Mouse (Mus musculus): ENCODE data around the gene Gstp2.
"Not testable (repeated sequence)": the region's sequence is repeated elsewhere in the genome, so short reads cannot be mapped to it uniquely, and the experiment has no call there.

Gstp2 gene

DNA sequence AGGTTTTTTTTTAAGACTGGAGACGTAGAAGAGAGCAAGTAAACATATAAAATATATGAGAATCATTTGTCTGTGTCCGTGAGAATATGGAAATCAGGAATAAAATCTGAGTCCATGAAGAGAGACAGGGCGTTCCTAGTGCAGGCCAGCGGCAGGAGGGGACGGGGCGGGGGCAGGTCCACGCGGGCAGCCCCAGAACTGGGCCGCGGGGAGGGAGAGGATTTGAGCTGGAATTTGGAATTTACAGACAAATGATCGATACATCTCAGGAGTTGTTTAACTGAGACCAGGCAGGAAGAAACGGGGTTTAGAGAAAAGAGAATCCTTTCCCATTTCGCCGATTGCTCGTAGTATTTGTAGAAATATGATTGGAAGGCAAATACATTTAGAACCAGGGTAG lies 24.5 kb upstream of the Gstp2 start:
- no peak for DNase-seq (ENCODE audit: low spot score)

DNA sequence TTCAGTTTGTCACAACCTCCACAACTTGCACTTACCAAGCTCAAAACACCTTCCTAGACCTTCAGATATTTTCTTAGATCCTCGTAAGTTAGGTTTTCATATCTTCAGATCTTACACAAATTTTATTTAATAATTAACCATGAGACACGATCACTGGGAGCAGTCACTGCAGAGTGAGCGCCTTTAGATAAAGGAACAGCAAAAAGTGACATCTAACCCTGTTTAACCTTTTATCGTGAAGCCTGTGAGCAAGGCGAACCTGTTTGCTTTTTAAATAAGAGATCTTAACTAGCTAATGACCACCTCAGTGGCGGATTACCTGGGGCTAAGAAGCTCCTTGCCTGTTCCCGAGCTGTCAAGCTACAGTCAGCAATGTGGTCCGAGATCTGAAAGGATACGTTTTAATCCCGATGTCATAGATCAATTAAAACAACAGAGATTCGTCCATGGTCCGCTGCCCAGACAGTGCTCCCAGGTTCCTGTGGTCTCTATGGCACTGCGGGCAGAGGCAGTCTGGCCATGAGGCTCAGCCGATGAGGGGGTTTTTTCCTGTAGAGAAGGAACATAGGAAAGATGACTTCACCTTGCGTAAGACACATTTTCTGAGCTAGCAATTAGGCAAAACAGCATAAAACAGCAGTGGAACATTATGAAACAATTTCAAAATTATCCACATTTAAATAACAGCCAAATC lies 23.0 kb upstream of the Gstp2 start:
- DNase-seq (ENCODE audit: low spot score), result no peak

DNA sequence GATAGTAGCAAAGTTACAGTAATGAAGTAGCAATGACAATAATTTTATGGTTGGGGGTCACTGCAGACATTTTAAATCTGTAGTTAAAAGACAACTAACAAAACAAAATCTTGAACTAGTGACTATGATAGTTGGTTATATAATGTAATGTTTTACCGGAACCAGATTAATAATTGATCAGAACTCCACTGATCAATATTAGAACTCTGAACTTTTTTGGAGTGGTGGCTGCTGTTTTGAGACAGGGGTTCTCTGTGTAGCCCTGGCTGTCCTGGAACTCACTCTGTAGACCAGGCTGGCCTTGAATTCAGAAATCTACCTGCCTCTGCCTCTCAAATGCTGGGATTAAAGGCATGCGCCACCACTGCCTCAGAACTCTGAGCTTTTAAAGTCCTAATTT lies 22.4 kb upstream of the Gstp2 start:
- DNase-seq (ENCODE audit: low spot score), result not testable (repeated sequence)

DNA sequence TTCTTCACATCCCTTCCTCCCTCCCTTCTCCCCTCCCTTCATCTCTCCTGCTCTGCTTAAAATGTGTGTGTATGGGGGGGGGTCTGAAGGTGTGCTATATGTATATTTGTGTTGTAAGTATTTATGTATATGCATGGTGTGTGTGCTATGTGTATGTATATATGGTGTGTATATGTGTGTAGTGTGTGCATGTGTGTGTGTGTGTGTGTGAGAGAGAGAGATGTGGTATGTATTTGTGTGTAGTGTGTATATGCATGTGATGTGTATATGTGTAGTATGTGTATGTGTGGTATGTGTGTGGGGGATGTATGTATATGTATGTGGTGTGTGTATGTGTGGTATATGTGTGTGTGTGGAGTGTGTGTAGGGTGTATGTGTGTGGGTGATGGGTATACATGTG lies 21.1 kb upstream of the Gstp2 start:
- no peak for DNase-seq (ENCODE audit: low spot score)

DNA sequence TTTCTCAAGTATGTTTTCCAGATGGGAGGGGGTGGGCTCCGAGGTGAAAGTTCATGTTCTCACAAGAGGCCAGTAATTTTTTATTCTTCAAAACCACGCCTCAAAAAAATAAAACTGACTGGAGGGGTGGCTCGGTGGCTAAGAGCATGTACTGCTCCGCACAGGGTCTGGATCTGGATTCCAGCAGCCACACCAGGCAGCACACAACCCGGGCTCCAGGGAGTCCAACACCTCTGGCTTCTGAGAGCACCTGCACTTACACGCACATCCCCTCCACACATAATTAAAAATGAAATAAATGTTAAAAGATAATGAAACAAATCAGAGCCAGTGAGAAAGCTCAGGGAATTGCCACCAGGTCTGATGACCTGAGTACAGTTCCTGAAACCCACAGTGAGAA lies 20.5 kb upstream of the Gstp2 start:
- DNase-seq (ENCODE audit: low spot score), result peak; percentile 57

DNA sequence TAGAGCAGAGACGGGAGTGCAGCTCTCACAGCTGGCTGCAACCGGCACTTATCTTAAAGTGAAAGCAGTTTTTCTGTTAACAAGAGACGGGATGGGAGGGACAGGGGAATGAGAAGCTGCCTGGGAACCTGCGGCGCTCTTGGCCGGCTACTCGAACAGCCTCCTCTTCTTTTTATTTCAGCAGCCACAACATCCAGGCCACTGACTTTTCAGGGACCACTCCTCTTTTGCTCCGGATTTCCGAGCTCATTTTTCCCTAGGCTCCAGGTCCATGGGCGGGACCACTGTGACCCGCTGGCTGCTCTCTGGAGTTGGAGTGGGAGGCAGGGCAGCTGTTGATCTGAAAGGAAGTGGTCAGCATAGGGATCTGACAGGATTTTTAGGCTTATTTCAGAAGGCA lies 18.7 kb upstream of the Gstp2 start:
- not testable (repeated sequence) for DNase-seq (ENCODE audit: low spot score)

DNA sequence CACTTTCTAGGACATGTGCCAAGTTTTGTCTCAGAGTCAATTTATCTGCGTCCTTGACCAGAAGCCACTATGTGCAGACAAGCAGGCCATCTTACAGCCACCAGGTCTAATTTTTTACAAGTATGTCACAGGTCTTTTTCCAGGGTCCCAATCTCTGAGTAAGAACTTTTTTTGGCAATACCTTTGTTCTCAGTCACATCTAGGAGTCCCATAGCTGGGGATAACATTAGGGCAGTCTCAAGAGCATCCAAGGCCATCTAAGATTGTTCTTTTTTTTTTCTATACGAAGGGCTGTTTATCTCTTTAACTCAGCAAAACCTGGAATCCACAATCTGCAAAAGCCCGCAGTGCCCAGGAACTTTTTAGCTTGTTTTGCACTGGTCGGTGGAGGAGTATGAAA lies 17.5 kb upstream of the Gstp2 start:
- not testable (repeated sequence) for DNase-seq (ENCODE audit: low spot score)

DNA sequence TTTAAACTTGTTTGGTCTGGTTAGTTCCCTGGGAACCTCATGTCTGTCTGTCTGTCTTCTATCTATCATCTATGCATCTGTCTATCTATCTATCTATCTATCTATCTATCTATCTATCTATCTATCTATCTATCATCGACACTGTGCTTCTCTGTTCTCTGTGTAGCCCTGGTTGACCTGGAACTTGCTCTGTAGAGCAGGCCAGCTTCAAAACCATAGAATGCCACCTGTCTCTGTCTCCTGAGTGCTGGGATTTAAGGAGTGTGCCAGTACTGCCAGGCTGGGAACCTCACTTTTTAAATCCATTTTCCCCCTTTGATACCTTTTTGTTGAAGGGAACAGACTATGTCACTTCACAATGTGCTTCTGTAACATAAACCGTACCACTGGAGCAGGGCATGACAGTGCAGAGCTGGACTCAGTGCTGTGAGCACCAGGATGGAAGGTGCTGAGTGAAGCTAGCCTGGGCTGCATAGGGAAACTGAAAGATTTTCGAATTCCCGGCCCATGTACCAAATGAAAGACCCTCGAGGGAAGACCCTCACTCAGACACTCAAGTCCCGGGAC lies 15.2 kb upstream of the Gstp2 start:
- DNase-seq (ENCODE audit: low spot score), result no peak

DNA sequence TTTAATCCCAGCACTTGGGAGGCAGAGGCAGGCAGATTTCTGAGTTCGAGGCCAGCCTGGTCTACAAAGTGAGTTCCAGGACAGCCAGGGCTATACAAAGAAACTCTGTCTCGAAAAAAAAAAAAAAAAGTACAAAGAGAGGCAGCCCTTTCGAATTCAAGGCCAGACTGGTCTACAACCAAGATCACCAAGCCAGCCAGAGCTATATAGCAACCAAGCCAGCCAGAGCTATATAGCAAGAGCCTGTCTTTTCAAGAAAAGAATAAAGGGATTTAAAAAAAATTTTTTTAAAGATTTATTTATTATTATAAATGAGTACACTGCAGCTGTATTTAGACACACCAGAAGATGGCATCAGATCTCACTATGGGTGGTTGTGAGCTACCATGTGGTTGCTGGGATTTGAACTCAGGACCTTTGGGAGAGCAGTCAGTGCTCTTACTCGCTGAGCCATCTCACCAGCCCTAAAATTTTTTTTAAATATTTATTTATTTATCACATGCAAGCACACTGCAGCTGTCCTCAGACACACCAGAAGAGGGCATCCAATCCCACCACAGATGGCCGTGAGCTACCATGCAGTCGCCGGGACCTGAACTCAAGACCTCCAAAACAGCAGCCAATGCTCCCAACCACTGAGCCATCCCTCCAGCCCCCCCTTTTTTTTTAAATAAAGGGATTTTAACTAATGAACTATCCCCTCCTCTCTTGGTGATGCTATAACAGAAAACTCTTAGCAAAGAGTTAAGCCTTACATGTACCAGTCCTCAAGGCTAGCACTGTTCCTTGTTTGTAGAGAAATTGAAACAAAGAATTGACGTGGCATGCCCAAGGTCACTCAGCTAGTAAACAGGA lies 14.4 kb upstream of the Gstp2 start:
- not testable (repeated sequence) for DNase-seq (ENCODE audit: low spot score)

DNA sequence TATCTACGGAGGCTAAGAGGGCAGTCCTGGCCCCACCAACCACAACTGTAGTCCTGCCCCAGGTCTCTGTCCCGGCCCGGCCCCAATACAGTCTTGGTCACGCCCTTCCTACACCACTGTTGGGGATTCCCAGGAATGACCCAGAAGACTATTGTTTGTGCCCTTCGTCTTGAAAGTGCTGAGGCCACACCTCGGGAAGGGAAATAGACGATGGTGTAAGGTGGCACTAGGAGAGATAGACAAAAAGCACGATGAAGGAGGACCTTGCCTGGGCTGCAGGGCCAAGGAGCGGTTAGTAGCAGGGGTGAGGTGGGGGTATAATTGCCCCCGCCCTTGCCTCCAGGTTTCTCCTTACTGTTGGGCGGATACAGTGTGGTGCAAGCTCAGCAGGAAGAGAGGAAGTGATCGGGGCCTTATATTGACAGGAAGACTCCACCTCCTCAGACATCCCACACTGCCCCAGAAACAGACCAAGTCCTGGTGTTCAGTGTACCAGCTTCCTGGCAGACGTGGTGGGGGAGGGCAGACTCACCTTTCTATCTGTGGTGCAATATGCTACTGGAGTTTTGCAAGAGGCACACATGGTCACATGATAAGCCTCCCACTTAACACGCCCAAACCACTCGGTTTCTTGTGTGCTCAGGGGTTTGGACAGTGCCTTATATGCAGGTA lies 13.4 kb upstream of the Gstp2 start, which contains the start of gene Gstp3:
Gstp3 (minus strand) TSS at position 501 of the 672 bp plus-strand sequence.
- DNase-seq (ENCODE audit: low spot score), result peak; percentile 77

DNA sequence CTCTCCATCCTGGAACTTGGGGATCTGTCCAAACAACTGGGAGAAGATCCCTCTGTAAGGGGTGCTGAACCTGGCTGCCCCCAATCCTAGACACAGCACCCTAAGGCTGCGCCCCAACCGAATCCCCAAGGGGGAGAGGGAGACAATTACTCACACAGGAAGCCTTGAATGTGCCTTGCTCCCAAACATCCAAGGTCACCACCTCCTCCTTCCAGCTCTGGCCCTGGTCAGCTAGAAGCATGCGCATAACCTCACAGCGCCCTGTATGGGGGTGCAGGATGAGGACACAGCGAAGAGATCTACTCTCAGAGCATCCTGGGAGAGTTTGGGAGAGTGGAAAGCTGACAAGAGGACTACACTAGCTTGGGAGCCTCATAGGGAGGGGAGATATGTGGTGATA lies 12.8 kb upstream of the Gstp2 start:
- no peak for DNase-seq (ENCODE audit: low spot score)

DNA sequence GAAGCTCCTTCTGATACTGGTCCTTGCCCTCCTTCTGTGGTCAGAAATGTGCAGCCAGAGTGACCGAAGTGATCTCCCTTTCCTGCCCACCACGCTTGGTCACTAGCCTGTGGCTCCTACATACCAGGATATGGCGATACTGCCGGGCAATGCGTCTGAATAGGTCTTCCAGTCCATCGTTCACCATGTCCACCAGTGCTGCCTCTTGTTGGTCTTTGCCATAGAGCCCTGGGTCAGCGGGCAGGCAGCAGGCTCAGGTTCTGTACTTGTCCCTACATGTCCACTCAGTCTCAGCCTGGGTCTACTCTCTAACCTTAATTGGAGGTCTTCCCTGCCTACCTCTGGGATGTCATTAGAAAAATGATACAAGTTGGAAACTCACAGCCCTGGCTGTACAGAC lies 12.1 kb upstream of the Gstp2 start:
- DNase-seq (ENCODE audit: low spot score), result no peak

DNA sequence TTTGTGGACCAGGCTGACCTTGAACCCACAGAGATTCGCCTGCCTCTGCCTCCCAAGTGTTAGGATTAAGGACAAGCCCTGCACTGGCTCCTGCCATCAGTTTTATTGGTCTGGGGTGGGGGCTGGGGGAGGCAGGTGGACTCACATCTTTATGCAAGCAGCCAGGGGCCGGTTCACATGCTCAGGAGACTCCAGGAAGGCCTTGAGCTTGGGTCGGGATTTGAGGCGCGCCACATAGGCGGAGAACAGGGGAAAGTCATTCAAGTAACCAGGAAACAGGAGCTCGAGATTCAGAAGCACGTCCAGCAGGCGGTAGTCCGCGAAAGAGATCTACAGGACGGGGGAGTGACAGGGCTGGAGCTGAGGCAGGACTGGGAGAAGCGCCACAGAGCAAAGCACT lies 11.6 kb upstream of the Gstp2 start:
- no peak for DNase-seq (ENCODE audit: low spot score)

DNA sequence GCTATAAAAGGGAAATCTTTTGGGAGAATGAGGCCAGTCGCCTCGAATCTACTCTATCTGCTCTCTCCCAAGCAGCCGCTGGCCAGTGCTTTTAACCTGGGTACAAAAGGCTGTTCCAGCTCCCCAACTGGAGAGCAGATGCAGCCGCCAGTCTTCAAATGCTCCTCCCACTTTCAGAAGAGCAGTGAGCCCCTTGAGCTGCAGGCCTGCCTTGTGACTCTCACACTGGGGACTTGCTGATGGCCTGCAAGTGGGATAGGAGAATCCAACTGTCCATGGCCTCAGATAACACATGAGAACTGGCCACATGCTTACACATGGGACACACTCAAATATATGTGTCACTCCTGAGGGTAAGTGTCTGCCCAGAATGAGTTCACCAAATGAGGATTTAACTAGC lies 10.9 kb upstream of the Gstp2 start:
- no peak for DNase-seq (ENCODE audit: low spot score)

DNA sequence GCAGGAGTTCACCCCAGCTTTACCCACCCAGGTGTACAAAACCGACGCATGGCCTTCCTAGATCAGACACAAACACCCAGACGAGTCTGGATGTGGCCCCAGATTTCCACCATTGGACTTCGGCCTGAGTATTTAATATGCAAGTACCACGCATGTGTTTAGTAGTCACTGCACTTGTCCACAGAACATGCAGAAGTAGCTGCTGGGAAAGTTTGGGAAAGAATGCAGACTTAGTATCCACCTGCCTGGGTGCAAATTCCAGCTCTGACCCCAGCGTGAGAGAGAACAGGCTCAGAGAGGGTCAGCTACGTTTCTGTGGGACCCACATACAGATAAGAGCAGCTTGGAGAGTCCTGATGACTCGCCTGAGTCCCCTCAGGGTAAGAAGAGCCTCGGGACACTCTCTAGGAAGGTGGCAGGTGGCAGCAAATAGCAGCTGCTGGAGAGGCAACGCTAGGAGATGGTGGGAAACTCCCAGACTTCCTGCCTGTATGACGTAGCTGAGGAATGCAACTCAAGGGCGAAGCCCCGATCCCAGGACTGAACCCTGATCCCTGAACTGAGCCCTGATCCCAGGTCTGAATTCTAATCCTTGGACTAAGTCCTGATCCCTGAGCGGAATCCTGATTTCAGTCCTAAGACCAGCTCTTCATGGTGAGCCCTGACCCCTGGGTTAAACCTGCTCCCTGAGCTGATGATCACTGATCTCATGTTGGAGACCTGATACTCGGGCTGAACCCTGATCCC lies 10.3 kb upstream of the Gstp2 start:
- DNase-seq (ENCODE audit: low spot score), result no peak

DNA sequence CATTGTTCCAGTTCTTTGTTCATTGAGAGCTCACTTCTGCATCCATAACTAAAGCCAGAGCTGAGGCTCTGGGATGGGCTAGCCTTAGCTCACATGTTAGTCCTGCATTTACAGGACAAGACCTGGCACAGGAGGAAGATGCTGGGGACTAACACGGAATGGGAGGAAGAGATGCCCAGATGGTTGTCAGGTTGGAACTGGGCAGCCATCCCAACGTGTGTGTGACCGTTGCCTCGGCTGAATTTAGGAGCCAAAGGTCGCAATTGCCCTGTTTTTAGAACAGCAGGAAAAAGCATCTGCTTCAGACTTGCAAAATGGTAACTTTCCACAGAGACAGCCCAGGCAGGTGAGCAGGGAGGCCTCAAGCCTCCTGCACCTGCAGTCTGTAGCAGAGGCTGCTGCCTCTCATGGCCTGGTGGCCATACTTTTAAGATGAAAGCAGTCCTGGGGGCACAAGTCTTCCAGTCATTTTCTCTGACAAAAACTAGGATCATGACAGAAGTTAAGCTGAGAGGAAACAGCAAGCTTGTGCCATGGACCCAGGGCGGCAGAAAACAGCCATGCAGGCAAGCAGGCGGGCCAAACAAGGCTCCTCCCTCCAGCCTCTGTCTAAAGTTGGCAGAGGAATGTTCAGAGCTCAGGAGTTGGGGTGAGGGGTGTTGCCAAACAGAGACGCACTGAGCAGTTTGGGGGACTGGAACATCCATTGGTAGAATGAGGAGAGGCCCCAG lies 9.6 kb upstream of the Gstp2 start:
- DNase-seq (ENCODE audit: low spot score), result no peak

DNA sequence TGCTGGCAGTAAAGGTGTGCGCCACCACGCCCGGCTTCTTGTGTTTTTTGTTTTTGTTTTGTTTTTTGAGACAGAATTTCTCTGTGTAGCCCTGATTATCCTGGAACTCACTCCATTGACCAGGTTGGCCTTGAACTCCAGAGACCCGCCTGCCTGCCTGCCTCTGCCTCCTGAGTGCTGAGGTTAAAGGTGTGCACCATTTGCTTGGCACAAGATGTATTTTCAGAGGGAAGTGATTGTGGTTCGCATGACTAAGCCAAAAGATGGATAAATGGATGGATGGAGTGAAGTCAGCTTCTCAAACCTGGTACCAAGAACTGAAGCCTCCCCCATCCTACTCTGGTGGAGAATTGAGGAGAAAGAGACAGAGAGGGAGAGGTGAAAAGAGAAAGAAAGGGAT lies 8.8 kb upstream of the Gstp2 start:
- DNase-seq (ENCODE audit: low spot score), result no peak

DNA sequence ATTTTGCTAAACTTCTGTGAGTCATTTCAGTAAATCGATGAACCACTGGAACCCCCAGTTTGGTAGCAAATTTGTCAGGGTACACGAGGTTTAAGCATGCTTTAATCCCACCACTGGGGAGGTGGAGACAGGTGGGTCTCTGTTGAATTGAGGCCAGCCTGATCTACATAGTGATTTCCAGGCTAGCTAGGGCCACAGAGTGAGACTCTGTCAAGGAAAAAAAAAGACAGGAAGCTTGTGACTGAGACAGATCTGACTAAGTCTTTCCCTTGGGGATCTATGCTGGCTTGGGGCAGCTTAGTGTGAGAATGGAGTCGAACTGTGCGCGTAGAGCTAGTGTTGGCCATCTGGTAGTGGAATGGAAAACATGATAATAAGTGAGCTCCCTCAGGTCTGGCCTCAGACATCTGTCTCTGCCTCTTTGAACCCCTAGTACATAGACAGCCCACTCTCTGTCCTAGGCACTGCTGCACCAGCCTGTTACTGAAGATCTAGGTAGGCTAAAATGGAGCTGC lies 6.8 kb upstream of the Gstp2 start:
- DNase-seq (ENCODE audit: low spot score), result no peak

DNA sequence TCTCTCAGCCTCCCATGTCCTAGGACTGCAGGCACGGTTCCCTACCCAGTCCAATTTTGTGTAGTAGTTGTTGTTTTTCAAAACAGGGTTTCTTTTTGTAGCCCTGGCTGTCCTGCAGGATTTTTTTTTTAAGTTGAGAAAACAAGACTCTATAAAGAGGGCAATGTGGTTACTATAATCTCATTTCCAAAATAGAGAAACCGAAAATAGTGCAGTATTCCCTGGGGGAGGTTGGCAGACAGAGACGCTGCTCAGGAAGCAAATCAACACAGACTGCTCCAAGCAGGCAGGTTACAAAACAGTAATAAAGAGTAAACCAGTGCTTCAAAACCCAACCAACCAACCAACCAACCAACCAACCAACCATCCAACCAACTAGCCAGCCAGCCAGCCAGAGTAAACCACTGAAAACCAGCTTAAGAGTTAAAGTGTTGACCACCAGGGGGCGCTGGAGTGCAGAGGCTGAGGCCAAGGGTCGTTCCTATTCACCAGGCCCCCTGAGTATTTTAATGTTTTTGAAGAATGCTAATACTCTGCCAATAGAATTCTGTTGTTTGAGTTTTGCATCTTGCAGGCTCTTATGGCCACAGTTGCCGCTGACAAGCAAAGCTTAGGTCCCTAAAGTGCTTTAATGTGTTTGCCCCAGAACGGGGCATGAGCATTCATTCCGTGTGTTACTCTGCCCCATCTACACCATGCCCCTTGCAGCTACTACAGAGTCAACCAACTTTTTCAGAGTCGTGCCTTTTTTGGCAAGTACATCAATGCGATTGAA lies 6.1 kb upstream of the Gstp2 start:
- peak; percentile 68 for DNase-seq (ENCODE audit: low spot score)

DNA sequence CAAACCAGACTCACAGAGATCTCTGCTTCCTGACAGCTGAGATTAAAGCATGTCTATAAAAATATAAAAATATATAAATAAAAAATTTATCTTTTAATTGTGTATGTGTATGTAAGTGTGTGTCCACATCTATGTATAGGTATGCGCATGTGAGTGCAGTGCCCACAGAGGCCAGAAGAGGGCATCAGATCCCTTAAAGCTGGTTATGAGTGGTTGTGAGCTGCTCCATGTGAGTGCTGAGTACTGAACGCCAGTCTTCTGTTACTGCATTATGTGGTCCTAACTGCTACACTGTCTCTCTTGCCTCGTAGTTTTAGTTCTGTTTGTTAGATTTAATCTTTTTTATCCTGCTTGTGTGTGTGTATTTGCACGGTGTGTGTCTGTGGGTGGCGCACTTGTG lies 5.2 kb upstream of the Gstp2 start:
- DNase-seq (ENCODE audit: low spot score), result no peak
